Mouse (Mus musculus) urinary bladder, postnatal 4 days (tissue): ENCODE measurements at regions not wholly inside any gene's neighbourhood (a gene's known extent, or its start where the extent isn't known, plus 50 kb on each side); places are given as distances from the start of the nearest gene placed in this dataset.
A peak's percentile ranks its signal among the peaks of the same experiment; 100 is the strongest.

Source experiments
- DNase-seq, 2 experiments: peaks; one replicate each; pipeline ENCODE4 v3.0.0; 2021 to 2022; ENCODE audit warnings: low spot score in 2 of 2

DNA sequence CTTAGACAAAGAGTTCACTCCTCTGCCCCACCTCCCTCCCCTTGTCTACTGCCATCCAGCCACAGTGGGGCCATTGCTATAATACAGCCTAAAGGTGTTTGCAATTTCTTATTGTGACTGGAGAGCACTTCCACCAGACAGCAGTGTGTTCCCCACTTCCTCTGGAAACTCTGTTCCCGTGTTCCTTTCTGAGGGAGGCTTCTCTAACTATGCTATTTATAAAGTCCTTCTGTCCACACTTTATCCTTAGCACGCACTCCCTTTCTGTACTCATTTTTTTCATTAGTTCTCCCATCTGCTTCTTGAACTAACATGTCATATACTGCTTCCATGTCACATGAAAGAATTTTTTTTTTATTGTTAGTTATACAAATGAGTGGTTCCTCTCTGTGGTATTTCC is 52.0 kb upstream of the 4930432M17Rik start:
- no peak for DNase-seq

GRCm38 (mm10) chr3:121618161-121618560 is 52.4 kb upstream of the 4930432M17Rik start:
- no peak for DNase-seq

DNA sequence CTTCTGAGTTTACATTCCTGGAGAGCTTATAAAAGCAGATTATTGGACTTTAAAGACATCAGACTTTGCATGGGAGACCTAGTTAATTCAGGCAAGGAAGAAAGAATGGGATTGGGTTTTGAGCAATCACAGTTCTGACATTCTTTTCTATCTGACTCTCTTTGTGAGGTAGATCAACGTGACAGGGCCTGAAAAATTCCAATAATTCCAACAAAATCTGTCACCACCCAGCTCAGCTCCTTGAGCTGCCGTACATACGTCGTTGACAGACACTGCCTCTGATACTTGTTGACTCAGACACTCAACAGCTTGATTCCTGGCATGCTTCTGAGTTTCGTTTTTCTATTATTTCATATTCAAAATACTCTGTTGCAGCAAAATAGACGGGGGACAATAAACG is 53.2 kb upstream of the 4930432M17Rik start:
- DNase-seq, result no peak

GRCm38 (mm10) chr3:121616075-121616474 is 54.5 kb upstream of the 4930432M17Rik start:
- no peak for DNase-seq

DNA sequence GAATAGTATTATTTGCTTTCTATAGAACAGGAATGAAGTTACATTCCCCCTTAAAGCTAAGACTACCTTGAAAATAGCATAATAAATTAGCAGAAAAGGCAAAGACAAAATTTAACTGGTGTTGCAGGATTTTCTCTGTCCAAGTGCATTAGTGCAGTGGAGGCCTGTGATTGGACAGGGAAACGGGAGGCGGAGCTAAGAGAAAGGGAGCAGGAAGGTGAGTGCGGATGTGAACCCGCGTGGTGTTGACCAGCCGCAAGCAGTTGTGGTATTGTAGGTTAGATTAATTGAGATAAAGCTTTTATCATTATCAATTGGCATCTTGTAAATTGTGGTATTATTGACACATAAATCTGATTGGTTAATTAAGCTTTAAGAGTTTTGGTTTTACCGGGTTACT is 55.8 kb upstream of the 4930432M17Rik start:
- DNase-seq, result no peak

- no peak for DNase-seq
Observed at GRCm38 (mm10) chr3:121613224-121613623, 57.3 kb upstream of the 4930432M17Rik start.

DNA sequence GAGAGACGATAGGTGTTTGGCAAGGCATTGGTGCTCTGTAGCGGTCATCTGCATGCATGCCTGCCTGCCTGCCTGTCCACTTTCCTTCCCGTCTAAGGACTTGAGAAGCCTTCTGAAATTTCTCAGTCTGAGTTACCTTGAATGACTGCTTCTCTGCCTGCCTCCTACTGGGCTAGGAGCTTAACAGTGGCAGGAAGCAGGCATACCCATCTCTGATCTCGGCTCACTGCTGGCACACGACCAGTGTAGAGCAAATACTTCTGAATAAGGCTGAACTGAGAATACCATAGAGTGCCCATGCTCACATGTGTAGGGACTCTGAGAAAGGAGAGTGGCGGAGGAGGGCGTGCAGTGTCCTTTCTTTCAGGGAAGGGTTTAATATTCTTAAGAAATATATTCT is 60.7 kb upstream of the 4930432M17Rik start:
- DNase-seq, result no peak

- DNase-seq, result peak in 1 of 2 experiments; percentile 32
Observed at GRCm38 (mm10) chr3:121609090-121609489, 61.5 kb upstream of the 4930432M17Rik start.

- DNase-seq, result peak in 1 of 2 experiments; percentile 53
Observed at GRCm38 (mm10) chr3:121604737-121605136, 65.8 kb upstream of the 4930432M17Rik start.

GRCm38 (mm10) chr3:121604081-121604480 is 66.5 kb upstream of the 4930432M17Rik start:
- DNase-seq, result no peak

DNA sequence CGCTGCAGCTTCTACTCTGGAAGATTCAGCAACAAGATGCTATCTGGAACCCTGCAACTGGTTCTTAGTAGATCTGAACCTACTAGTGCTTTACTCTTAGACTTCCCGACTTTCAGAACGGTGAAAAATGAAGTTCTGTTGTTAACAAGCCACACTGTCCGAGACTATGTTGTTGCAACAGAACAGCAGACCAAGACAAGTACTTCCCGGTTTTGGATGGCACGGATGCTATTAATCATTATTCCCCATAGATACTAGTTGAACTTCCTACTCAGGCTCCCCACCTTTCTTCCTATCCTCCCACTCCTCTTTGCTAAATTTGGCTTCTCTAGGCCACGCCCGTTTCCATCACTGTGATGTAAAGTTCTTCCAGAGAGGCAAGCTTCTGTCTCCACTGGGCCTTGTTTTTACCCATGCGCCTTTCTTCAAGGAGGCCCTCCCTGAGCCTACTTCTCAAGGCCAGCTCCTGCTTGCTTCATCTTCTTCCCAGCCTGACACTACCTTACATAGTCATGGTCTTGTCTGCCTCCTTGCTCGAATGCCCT is 67.7 kb upstream of the 4930432M17Rik start:
- no peak for DNase-seq

DNA sequence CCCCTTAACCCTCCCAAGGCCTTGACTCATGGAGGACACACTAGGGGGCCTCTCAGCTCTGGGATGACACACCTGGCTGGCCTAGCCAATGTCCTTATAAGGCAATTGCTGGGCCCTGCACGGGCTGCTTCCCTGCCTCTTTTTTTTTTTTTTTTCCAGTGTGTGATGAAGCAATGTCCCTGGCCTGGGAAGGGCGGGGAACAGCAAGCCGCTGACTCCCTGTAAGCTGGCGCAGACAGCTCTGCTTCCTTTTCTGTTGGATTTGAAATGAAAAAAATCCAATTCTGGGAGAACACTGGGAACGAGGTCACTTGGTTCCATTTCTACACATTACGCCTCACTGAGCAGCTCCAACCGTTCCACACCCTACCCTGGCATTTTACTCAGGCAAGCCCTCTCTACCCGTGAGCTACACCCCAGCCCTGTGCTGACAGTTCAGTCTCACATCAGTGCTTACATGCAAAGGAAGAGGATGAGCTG is 68.4 kb upstream of the 4930432M17Rik start:
- peak in 1 of 2 experiments; percentile 27 for DNase-seq

- no peak for DNase-seq
Observed at GRCm38 (mm10) chr3:121600841-121601240, 68.6 kb upstream of the Slc44a3 start.

DNA sequence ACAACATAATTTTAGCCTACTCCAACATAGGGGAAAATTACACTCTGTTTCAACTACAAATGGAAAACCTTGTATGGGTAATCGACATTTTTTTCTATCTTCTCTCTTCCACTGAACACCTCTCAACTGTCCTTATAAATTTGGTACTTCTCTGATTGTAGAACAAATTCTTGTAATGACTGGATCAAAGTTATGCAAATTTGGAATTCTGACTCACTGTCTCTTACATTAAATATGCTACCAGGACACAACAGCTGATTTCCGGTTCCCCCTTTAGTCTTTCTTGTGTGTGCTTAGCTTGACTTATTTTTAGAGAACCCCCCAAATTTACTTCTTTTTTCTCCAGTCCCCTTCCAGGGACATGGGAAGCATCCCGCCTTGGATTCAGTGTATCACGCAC is 68.2 kb upstream of the Slc44a3 start:
- no peak for DNase-seq

- no peak for DNase-seq
Observed at GRCm38 (mm10) chr3:121597988-121598387, 65.8 kb upstream of the Slc44a3 start.

DNA sequence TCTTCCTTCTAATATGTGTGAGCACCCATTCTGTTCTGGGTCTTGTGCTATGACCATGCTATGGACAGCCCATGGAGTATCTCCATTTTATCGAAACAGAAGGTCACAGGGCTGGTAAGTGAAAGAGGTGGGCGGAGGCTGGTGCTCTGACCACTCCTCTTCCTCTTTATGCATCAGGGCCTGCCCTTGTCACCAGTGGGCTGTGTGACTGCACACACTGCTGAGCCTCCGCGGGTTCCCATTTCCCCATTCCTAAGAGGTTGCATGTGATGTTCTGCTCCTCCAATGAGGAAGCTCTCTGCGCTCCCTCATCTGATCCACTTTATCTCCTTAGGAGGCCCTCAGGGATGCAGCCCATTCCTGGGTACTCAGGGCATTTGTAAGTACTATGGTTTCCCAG is 65.0 kb upstream of the Slc44a3 start:
- DNase-seq, result no peak

DNA sequence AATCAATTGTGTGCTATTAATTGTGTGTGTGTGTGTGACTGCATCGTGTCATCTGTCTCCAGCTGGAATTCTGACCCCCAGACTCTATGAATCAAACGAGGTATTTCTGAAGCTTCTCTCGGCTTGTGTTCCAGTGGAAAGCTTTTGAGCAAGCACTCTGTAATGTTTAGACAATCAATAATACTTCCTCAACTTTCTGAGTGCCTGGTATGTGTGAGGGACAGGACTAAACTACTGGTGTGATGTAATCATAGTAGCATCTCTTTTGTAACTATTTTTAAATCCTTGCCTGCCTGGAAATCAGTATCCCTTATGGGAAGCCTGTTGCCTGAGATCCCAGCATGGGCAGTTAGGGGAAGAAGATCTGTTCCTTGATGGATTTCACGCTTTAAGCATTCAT is 62.4 kb upstream of the Slc44a3 start:
- DNase-seq, result no peak

- DNase-seq, result no peak
Observed at GRCm38 (mm10) chr3:121593598-121594117, 61.5 kb upstream of the Slc44a3 start.

- no peak for DNase-seq
Observed at GRCm38 (mm10) chr3:121593143-121593542, 60.9 kb upstream of the Slc44a3 start.

DNA sequence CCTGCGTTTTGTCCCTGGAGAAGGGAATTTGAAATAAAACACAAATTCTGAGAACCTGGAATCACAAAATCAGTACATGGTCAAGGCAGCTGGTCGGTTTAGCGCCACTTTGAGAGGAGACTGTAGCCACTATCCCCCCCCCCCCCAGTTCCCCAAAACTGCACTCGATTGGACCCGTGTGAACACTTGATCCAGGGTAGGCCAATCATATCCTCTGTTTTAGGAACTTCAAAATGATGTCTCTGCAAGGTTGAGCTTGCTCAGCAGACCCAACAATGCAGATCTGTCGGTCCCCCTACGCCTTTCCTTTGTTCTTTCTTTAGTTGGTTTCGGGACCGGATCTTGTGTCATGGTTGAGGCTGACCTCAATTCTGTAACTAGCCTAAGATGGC is 57.3 kb upstream of the Slc44a3 start:
- DNase-seq, result no peak

DNA sequence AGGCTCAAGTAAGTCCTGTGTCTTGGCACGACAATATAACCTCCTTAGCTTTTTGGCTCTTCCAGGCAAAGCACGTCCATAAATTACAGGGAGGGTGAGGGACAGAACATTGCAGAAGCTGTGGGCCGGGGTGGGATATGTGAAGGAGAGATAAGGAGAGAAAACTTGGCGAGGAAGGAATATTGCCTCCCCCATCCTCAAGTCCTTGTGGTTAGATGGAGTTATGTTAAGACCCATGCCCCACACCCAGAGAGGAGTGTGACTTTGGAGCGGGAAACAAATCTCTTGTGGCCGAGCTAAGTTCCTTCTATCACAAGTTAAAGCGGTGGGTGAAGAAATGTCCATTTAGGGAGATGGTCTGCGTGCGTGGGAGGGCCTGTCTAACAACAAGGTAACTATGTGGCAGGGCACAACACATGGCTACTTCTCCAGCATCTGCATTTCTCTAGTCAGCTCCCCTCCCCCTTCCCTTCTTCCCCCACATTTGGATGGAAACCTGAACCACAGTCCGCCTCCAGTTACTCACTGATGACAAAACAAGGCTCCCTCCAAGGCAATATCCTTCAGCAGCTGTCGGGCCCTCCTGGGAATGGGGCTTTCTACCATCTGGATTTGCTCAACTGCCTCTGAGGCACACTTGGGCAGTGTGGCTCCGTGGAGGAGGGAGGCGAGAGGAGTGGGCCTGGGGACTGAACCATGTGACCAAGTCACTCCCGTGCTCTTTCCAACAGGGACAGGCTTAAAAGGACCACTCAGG is 56.7 kb upstream of the Slc44a3 start:
- peak; percentile 56 to 62 for DNase-seq

GRCm38 (mm10) chr3:121585306-121585705 is 53.1 kb upstream of the Slc44a3 start:
- DNase-seq, result no peak

- peak; percentile 49 to 63 for DNase-seq
Observed at GRCm38 (mm10) chr3:121584736-121585151, 52.5 kb upstream of the Slc44a3 start.
